Mouse (Mus musculus) right cerebral cortex, adult 18-20 months (tissue): ENCODE results near the gene Mgp.
A peak's percentile ranks its signal among the peaks of the same experiment; 100 is the strongest.

Experiments used
- DNase-seq: peaks from one replicate; pipeline ENCODE4 v3.0.0; 2022; ENCODE audit warnings: mixed read lengths

The Mgp gene

DNA sequence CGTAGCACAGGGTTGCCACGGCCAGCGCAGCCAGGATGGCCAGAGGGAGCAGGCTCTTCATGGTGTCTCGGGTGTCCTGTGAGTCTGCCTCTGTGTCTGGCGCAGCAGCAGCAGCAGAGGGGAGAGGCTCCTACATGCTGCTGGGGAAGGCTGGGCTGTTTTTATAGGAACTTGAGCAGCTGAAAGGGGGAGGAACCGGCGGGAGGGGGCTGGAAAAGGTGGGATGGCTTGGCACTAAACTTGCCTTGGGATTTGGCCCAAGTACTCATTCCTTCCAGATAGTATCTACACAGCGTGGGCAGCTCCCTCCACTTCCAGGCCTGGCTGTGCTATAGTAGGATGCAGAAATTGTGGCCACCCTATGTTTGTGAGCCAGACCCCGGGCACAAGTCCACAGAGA is at the start of gene Mgp:
Gene Mgp (minus strand): TSS at position 154 of the 400 bp plus-strand sequence.
- DNase-seq = peak; percentile 67

DNA sequence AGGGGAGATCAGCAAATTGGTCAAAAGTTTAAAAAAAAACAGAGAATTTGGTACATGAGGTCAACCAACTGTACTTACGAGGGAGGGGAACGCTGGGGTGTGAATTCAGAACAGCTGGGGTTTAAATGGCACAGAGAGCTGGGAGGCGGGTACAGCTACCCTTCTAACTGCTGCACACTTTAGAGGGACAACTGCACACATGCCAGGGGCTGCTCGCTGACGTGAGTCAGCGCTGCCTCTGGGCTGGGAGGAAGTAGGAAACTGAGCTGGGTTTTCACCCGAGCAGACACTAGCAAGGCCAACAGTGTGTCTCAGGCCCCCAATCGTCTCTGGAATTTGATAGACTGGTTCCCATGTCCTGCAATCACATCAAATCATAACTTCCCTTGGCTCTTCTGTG is 49.4 kb upstream of the Mgp start:
- no peak for DNase-seq

GRCm38 (mm10) chr6:136923532-136923931 is 47.9 kb upstream of the Mgp start, which contains the start of gene Pde6h:
TSS of gene Pde6h (plus strand) at chr6:136923832.
- no peak for DNase-seq

- DNase-seq = no peak
Measured at GRCm38 (mm10) chr6:136922871-136923270, 47.2 kb upstream of the Mgp start.

DNA sequence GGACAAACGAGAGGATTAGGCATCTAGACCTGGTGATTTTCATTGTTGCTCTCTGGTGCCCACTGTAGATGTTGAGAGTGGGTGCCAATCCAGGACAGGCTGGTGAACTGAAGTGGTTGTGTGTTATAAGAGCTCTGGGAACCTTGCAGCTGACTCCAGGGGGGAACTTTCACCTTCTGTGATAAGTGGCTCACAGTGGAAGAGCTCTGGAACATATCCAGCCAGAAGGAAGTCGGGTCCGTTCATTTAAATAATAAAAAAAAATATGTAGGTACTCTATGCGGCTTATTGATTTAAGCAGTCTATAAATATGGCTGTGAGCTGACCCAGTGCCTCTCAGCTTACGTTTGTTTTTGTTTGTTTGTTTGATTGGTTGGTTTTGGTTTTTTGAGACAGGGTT is 46.5 kb upstream of the Mgp start, which contains the start of gene Erp27:
Gene Erp27 (minus strand): TSS at position 101 of the 400 bp plus-strand sequence.
- no peak for DNase-seq

DNA sequence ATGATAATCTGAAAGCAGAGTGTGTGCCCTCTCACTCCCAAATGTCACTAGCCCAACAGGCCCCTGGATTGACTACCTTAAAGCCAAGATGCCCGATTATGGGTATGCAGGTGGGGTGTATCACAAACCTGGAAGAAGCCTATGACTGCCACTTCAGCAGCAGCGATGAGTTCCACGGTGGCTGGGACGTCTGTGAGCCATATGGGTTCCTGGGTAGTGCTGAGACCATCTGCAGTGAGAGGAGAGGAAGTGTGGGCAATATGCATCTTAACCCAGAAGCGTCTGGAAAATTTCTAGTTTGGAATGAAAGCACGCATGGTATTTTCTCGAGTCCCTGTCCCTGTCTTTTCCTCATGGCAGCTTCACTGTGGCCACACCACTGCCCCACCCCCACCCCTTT is 46.0 kb upstream of the Mgp start:
- no peak for DNase-seq

- DNase-seq = peak; percentile 72
Measured at GRCm38 (mm10) chr6:136920320-136921257, 45.0 kb upstream of the Mgp start.

- no peak for DNase-seq
Measured at GRCm38 (mm10) chr6:136917885-136918284, 42.3 kb upstream of the Mgp start.

GRCm38 (mm10) chr6:136915721-136916395 is 40.2 kb upstream of the Mgp start:
- DNase-seq = no peak

DNA sequence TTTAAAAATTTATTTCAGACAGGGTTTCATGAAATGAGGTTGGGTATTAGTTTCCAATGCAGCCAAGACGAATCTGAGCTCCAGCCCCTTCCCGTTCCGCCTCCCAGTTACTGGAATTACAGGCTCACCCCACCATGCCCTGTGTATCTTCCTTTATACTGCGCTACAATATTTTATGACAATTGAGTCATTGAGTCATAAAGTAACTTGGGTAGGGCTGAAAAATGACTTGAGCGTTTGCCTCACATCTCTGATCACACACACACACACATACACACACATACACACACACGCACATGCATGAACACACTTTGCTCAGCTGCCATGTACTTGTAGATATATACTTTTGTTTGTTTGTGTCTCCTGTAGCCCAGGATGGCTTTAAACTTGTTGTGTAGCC is 38.6 kb upstream of the Mgp start:
- DNase-seq = no peak

- DNase-seq = no peak
Measured at GRCm38 (mm10) chr6:136913384-136914126, 37.9 kb upstream of the Mgp start.

DNA sequence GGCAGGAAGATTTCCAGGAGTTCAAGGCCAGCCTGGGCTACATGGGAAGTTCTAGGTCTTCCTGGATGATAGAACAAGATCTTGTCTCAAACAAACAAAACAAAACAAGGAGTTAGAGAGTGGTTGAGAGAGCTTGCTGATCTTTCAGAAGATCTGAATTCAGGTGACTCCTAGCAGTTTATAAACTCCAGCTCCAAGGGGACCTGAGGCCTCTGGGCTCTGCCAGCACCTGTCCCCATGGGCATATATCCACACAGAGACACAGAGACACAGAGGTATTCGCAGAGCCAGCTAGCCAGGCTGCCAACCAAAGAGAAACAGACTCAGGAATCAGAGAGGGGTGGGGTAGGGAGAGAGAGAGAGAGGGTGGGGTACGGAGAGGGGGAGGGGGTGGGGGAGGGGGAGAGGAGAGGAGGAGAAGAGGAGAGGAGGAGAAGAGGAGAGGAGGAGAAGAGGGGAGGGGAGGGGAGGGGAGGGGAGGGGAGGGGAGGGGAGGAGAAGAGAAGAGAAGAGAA is 37.2 kb upstream of the Mgp start:
- no peak for DNase-seq

GRCm38 (mm10) chr6:136910247-136910890 is 34.7 kb upstream of the Mgp start:
- DNase-seq = no peak

- no peak for DNase-seq
Measured at GRCm38 (mm10) chr6:136906937-136907293, 31.3 kb upstream of the Mgp start.

GRCm38 (mm10) chr6:136906283-136906936 is 30.8 kb upstream of the Mgp start:
- DNase-seq = no peak

DNA sequence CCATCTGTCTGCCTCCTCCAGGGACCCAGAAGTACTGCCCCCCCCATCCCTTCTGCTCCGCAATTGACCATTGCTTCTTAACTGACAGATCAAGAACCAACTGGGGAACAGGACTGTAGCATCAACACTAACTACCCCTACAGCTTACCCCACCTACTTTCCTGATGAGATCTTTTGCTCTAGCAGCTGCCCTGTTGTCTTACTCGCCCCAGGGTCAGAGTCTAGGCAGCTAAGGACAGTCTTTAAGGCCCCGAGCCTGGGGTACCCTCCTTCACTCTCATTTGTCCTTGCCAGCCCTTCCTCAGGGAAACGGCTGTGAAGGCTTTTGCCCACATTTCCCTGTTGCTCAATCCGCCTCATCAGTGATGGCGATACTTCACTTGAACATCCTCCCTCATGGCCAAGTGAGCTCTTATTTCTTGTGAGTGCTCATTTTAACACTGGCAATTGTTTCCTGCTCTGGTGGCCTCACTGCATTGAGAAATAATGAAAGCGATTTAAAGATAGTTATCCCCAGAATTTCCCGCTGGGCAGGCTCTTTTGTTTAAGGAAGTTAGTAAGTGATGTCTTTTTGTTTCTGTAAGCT is 28.4 kb upstream of the Mgp start:
- no peak for DNase-seq

DNA sequence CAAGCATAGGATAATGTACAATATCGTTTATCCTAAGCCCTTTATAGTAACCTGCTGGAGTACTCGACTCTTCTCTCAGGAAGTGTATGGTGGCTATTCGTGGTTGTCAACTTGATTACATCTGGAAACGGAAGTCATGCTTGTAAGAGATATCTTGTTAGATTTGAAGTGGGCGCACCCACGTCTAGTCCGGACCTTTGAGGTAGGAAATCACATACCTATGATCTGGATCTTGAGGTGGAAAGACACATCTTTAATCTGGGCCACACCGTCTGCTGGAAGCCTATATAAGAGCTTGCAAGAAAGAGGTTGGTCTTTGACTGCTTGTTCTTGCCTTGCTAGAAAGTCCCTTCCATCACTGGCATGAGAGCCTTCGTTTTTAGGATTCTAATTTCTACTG is 26.9 kb upstream of the Mgp start:
- no peak for DNase-seq

DNA sequence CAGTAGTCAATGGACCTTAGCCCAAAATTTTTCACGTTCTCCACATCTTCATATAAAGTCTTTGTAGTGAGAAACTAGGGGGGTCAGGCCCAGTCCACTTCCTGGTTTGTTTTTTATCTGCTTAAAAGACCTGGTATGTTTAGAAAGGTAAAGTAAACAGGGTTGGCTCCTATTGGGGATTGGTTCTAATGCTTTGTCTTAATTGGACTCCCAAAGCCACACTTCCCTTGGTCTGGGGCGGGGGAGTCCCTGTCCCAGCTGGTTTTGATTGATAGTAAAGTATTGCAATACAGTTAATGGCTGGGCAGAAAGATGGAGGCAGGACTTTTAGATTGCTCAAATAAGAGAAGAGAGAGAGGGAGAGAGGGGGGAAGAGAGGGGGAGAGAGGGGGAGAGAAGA is 25.4 kb upstream of the Mgp start:
- DNase-seq = no peak

- DNase-seq = no peak
Measured at GRCm38 (mm10) chr6:136900369-136901009, 24.9 kb upstream of the Mgp start.

DNA sequence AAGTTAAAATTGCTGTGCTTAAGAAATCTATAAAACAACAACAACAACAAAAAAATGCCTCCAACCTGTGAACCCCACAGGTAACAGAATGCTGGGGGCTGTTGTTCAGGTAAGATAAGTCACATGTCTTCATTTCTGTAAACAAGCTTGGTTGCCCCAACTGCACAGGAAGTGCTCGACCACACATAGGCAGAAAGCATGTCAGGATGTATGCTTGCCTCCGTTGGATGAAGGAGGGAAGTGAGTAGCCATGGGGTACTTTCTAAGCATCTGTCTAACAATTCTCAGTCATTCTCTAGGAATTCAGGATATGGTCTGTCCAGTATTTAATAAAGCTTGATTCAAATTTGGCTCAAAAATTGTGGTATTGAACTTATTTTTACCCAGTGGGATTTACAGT is 23.3 kb upstream of the Mgp start:
- no peak for DNase-seq

DNA sequence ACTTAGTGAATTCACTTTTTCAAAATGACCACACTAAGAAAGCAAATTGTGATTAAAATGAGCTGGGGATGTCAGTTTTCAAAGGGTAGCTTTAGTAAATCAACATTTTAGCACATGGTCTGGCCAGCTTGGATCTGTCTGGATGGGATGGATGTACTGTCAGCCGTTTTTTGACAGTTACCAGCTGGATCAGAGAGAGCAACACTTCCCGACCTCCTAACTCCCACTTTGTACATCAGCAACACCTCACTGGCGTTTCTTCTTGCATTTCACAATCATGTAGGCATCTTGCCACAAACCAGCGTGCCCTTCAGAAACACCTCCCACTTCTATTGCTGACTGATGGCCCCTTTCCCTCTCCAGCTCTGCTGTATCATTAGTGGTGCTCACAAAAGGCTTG is 22.6 kb upstream of the Mgp start:
- no peak for DNase-seq
